Mouse (Mus musculus): Measurements from ENCODE around the gene Prss57. TPM values are rescaled to one million over a fixed set of nuclear protein-coding genes. Genes with fewer than 3 reads are reported as not detected.
A peak's percentile ranks its signal among the peaks of the same experiment; 100 is the strongest.
"Not testable (repeated sequence)": the region's sequence is repeated elsewhere in the genome, so short reads cannot be mapped to it uniquely, and the experiment has no call there.

Prss57 gene
- polyA plus RNA-seq, 1 experiment from 2014 or later = not detected

GRCm38 (mm10) chr10:79766508-79767325 lies 24.0 kb downstream of the Prss57 start, which contains the start of gene Rnf126:
TSS of gene Rnf126 (minus strand) at chr10:79766952.
- no peaks in the 10 kb centered on the region for H3K27me3 ChIP-seq (ENCODE audit: insufficient read depth, low read length)
- H3K9me3 ChIP-seq (ENCODE audit: low read depth, low read length) = no peaks in the 10 kb centered on the region
- peaks cover 13% of the 10 kb centered on the region for H3K36me3 ChIP-seq (ENCODE audit: insufficient read depth)
- under 1% methylated on average over 97 of the region's 101 CpGs for WGBS
- H3K4me2 ChIP-seq = peak within 1 kb of the TSS; percentile 97
- H3K4me3 ChIP-seq (ENCODE audit: low read depth, low read length) = peak within 1 kb of the TSS; percentile 87
- H3K4me1 ChIP-seq (ENCODE audit: insufficient read depth) = peaks cover 8% of the 10 kb centered on the region
- ATAC-seq (ENCODE audit: insufficient read depth) = peak; percentile 91
- DNase-seq = peak; percentile 100
- H3K9ac ChIP-seq = peak within 1 kb of the TSS; percentile 90
- TF ChIP-seq CTCF (IDR thresholded peaks at IDR 0.05; ENCODE audit: low read depth) = no peak
- H3K27ac ChIP-seq (ENCODE audit: low read depth) = peak within 1 kb of the TSS; percentile 88

DNA sequence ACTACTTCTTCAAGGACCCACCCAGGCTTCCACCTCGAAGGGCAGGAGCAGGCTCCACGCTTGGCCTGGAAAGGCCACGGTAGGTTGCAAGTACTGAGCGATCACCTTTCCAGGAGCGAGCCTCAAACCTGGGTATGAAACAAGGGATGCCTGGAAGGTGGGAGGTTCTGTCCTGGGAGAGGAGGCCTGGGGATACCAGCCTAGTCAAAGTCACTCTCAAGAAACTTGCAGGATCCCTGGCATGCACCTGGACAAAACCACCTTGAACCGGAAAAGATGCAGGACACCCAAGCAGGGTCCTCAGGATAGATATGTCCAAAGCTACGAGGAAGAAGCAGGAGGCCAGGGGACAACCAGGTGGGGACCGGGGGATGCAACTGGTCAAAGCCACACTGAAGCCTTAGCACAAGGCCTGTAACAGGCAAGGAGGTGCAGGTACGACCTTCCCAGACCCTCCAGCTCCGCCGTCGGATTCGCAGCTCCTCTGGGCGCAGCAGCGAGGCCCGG lies 24.7 kb downstream of the Prss57 start:
- Histone ChIP-seq H3K4me2 (peak overlapping the region; percentile 97), H3K4me3 (ENCODE audit: low read depth, low read length) (peak overlapping the region; percentile 87), H3K27me3 (ENCODE audit: insufficient read depth, low read length) (no peaks in the 10 kb centered on the region), H3K27ac (ENCODE audit: low read depth) (peak overlapping the region; percentile 88), H3K36me3 (ENCODE audit: insufficient read depth) (peaks cover 19% of the 10 kb centered on the region), H3K4me1 (ENCODE audit: insufficient read depth) (peaks cover 8% of the 10 kb centered on the region), H3K9ac (peak overlapping the region; percentile 90), H3K9me3 (ENCODE audit: low read depth, low read length) (no peaks in the 10 kb centered on the region)
- TF ChIP-seq CTCF (IDR thresholded peaks at IDR 0.05; ENCODE audit: low read depth) = no peak
- ATAC-seq (ENCODE audit: insufficient read depth) = no peak; the same call in 1 of the 2 replicates
- WGBS = 4% methylated on average over 16 of the region's 16 CpGs
- no peak for DNase-seq

DNA sequence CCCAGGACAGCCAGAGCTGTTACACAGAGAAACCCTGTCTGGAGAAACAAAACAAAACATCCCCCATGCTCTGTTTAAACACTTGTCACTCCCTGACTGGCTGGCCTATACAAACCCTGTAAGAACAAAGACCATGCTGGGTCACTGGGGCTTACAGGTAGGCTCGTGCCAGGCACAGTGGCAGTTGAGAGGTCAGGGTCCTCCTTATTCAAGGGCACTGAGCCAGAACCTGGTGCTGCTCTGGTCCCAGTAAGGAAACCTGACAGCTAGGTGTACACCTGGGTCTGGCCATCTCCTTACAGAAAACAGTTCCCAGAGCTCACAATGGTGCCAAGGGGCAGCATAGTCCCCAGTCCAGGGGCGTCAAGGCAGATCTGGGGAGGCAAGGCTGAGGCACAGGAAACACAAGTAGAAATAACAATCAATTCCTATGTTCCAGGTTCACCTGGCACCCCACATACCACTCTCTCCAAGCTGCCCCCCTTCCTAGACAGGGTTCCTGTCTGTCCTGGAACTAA lies 25.5 kb downstream of the Prss57 start:
- Histone ChIP-seq H3K9me3 (ENCODE audit: low read depth, low read length) (no peaks in the 10 kb centered on the region), H3K27me3 (ENCODE audit: insufficient read depth, low read length) (no peaks in the 10 kb centered on the region), H3K4me2 (peak overlapping the region; percentile 97), H3K36me3 (ENCODE audit: insufficient read depth) (peaks cover 27% of the 10 kb centered on the region), H3K9ac (peak overlapping the region; percentile 90), H3K4me3 (ENCODE audit: low read depth, low read length) (peak overlapping the region; percentile 87), H3K27ac (ENCODE audit: low read depth) (no peak overlapping the region), H3K4me1 (ENCODE audit: insufficient read depth) (peaks cover 8% of the 10 kb centered on the region)
- no peak for ATAC-seq (ENCODE audit: insufficient read depth)
- WGBS = 48% methylated on average over 2 of the region's 2 CpGs
- DNase-seq = no peak
- no peak for TF ChIP-seq CTCF (IDR thresholded peaks at IDR 0.05; ENCODE audit: low read depth)

GRCm38 (mm10) chr10:79764234-79764633 lies 26.5 kb downstream of the Prss57 start:
- no peak for TF ChIP-seq CTCF (IDR thresholded peaks at IDR 0.05; ENCODE audit: low read depth)

DNA sequence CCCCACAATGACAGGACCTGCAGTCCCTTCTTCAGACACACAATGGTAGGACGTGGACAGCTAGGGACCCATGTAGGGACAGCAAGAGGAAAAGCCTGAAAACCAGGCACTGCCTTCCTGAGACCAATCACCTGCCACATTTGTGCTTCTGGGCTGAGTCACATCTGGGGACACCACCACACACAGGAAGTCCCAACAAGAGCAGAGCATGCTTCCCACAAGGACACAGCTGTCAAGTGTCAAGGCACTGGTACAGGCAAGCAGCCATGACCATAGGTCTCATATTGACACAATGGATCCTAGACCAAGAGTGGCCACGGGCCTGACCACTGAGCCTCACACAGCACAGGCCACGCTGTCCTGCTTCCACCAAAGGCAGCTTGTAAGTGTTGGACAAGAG lies 27.9 kb downstream of the Prss57 start:
- Histone ChIP-seq H3K36me3 (ENCODE audit: insufficient read depth) (peaks cover 47% of the 10 kb centered on the region), H3K27ac (ENCODE audit: low read depth) (no peak overlapping the region)

More at GRCm38 (mm10) chr10:79764234-79764633, 26.5 kb downstream of the Prss57 start:
- H3K4me1 ChIP-seq (ENCODE audit: insufficient read depth) = peaks cover 8% of the 10 kb centered on the region
- H3K4me2 ChIP-seq = no peak overlapping the region
- no peaks in the 10 kb centered on the region for H3K27me3 ChIP-seq (ENCODE audit: insufficient read depth, low read length)
- DNase-seq (no peak), ATAC-seq (ENCODE audit: insufficient read depth) (no peak)
- no peak overlapping the region for H3K27ac ChIP-seq (ENCODE audit: low read depth)
- H3K9ac ChIP-seq = no peak overlapping the region
- 71% methylated on average over 7 of the region's 7 CpGs for WGBS
- no peak overlapping the region for H3K4me3 ChIP-seq (ENCODE audit: low read depth, low read length)
- peaks cover 33% of the 10 kb centered on the region for H3K36me3 ChIP-seq (ENCODE audit: insufficient read depth)
- H3K9me3 ChIP-seq (ENCODE audit: low read depth, low read length) = no peaks in the 10 kb centered on the region

GRCm38 (mm10) chr10:79760603-79761143 lies 30.1 kb downstream of the Prss57 start:
- ATAC-seq (ENCODE audit: insufficient read depth) = no peak
- peaks cover 68% of the 10 kb centered on the region for H3K36me3 ChIP-seq (ENCODE audit: insufficient read depth)
- H3K4me2 ChIP-seq = no peak overlapping the region
- no peak for TF ChIP-seq CTCF (IDR thresholded peaks at IDR 0.05; ENCODE audit: low read depth)
- H3K9me3 ChIP-seq (ENCODE audit: low read depth, low read length) = no peaks in the 10 kb centered on the region
- 88% methylated on average over 11 of the region's 11 CpGs for WGBS
- DNase-seq = no peak
- H3K27ac ChIP-seq (ENCODE audit: low read depth) = no peak overlapping the region
- H3K9ac ChIP-seq = no peak overlapping the region
- H3K4me1 ChIP-seq (ENCODE audit: insufficient read depth) = peaks cover 5% of the 10 kb centered on the region
- no peak overlapping the region for H3K4me3 ChIP-seq (ENCODE audit: low read depth, low read length)
- no peaks in the 10 kb centered on the region for H3K27me3 ChIP-seq (ENCODE audit: insufficient read depth, low read length)

More for the DNA sequence above, 27.9 kb downstream of the Prss57 start:
- no peak for TF ChIP-seq CTCF (IDR thresholded peaks at IDR 0.05; ENCODE audit: low read depth)
- WGBS = 70% methylated on average over 3 of the region's 3 CpGs
- Histone ChIP-seq H3K4me3 (ENCODE audit: low read depth, low read length) (no peak overlapping the region), H3K9me3 (ENCODE audit: low read depth, low read length) (no peaks in the 10 kb centered on the region), H3K4me2 (no peak overlapping the region), H3K27me3 (ENCODE audit: insufficient read depth, low read length) (no peaks in the 10 kb centered on the region), H3K9ac (no peak overlapping the region), H3K4me1 (ENCODE audit: insufficient read depth) (peaks cover 8% of the 10 kb centered on the region)
- ATAC-seq (ENCODE audit: insufficient read depth) (no peak), DNase-seq (no peak)

- whole genome bisulfite sequencing = 100% methylated on average over 1 of the region's 1 CpGs
- not testable (repeated sequence) for H3K9ac ChIP-seq; ATAC-seq (ENCODE audit: insufficient read depth); H3K27me3 ChIP-seq (ENCODE audit: insufficient read depth, low read length); H3K4me2 ChIP-seq; H3K9me3 ChIP-seq (ENCODE audit: low read depth, low read length); H3K4me1 ChIP-seq (ENCODE audit: insufficient read depth); H3K4me3 ChIP-seq (ENCODE audit: low read depth, low read length); DNase-seq; H3K27ac ChIP-seq (ENCODE audit: low read depth)
- H3K36me3 ChIP-seq (ENCODE audit: insufficient read depth) = peaks cover 68% of the 10 kb centered on the region
These were observed 31.1 kb downstream of the Prss57 start for GRCm38 (mm10) chr10:79759675-79760074.

Measured in lung, embryonic 14.5 days (tissue).